ENCODE assay signal across 24 mouse cellular contexts in the genomic region with DNA sequence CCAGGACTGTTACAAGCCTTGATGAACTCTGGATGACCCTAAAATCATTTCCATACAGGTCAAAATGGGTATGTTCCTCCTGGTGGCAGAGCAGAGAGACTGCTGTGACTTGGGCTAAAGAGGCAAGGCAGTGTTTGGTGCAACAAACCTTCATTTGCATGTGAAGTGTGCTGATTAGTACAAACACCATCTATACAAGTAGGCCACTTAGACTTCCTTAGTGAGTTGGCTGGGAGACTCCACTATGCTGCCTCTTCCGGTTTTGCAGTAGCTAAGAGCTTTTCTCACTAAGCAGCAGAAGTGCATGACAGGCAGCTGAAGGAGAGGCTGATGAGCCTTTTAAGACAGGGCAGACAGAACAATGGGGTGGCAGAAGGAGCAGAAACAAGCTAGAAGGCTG.
DNase-seq lines count a peak whose midpoint lies in the region; ATAC-seq and TF ChIP-seq lines count a peak whose summit lies in the region.
"Had no signal": no experiment of that assay in that cellular context is flagged by ENCODE, and none has a peak within 500 bp of the region (broad histone marks: within the 10 kb centered on the region; RNA-seq: fewer than 3 reads in every experiment).

No protein-coding gene starts in this region.

- peaks cover 0 to 8% of the 10 kb centered on the region in 2 experiments; a peak in 1 of 4 replicates for H3K4me1 ChIP-seq in ES-E14 (ENCODE audit: control insufficient read depth in 2 of 2, insufficient read depth in 2 of 2, low read length in 2 of 2, poor library complexity in 1 of 2)
- peaks cover 15% of the 10 kb centered on the region; the same call in 1 of the 2 replicates for H3K4me1 ChIP-seq in forebrain, postnatal 0 days (ENCODE audit: insufficient read depth)
- H3K4me1 ChIP-seq: heart, embryonic 15.5 days; liver, embryonic 13.5 days had no signal

- DNase-seq in left cerebral cortex, adult 2 months (ENCODE audit: extremely low spot score in 1 of 2, low spot score in 2 of 2), result no peak
- no peak for DNase-seq in left cerebral cortex, adult 8-10 months (ENCODE audit: low spot score in 2 of 2)
- peak; percentile 43 for DNase-seq in ES-E14 (ENCODE audit: low read depth, low spot score)
- DNase-seq in brain, adult 2 months (ENCODE audit: low read depth, low spot score), result peak; percentile 16
- DNase-seq in forebrain, postnatal 0 days, result no peak
- DNase-seq in kidney, postnatal 36 days, result no peak
- no peak for DNase-seq in heart, adult 9 months (ENCODE audit: low spot score in 2 of 2)
- DNase-seq: adrenal gland, postnatal 10 days; cerebellum, adult 8-10 months; cerebellum, postnatal 36 days; heart, postnatal 36 days; kidney, adult 9 months; kidney, postnatal 14 days; liver, embryonic 13.5 days; thymus, postnatal 36 days had no signal

- peak; percentile 70 for ATAC-seq in forebrain, postnatal 0 days
- ATAC-seq: midbrain, embryonic 16.5 days had no signal

- H3K27ac ChIP-seq in left cerebral cortex, adult 2 months, result peak overlapping the region; percentile 47; the same call in 1 of the 2 replicates
- no peak overlapping the region for H3K27ac ChIP-seq in ES-E14 (ENCODE audit: insufficient read depth, low read depth, low read length, poor library complexity, severe bottlenecking)
- H3K27ac ChIP-seq in forebrain, postnatal 0 days (ENCODE audit: low read depth, low read length), result 0 out of 2 replicates have a peak overlapping the region, but pooled peaks have one; percentile 70
- H3K27ac ChIP-seq: embryonic facial prominence, embryonic 10.5 days; heart, embryonic 15.5 days; hindbrain, embryonic 15.5 days; liver, embryonic 13.5 days; macrophage; midbrain, embryonic 10.5 days; neural tube, embryonic 13.5 days had no signal

- in situ Hi-C loops in ES-E14 (cut with MboI; ENCODE audit: low sequenced_read_pairs in 2 of 2, unreplicated experiment in 2 of 2), result no loop called here

- no peak overlapping the region for H3K4me3 ChIP-seq in left cerebral cortex, adult 2 months
- no peak overlapping the region for H3K4me3 ChIP-seq in ES-E14 (ENCODE audit: insufficient read depth in 1 of 2, low read depth in 1 of 2, low read length in 2 of 2, poor library complexity in 1 of 2, severe bottlenecking in 1 of 2)
- H3K4me3 ChIP-seq in forebrain, postnatal 0 days (ENCODE audit: low read depth, low read length), result no peak overlapping the region
- H3K4me3 ChIP-seq: embryonic facial prominence, embryonic 10.5 days; heart, embryonic 15.5 days; hindbrain, embryonic 15.5 days; liver, embryonic 13.5 days; midbrain, embryonic 10.5 days; myocyte; neural tube, embryonic 13.5 days had no signal

- WGBS in forebrain, postnatal 0 days, result 32% methylated on average over 1 of the region's 1 CpGs

- no peak; the same call in 1 of the 2 replicates for TF ChIP-seq CTCF in left cerebral cortex, adult 2 months (IDR thresholded peaks at IDR 0.05)
- no peak for TF ChIP-seq CTCF in forebrain, postnatal 0 days (IDR thresholded peaks at IDR 0.05; ENCODE audit: low read depth)

- intact Hi-C loops in left cerebral cortex, adult 2 months (cut with DNase I), result loop anchor here (5.0 kb wide), 1 partner anchor 70 kb away; no protein-coding TSS in a partner anchor

- H3K9ac ChIP-seq in ES-E14 (ENCODE audit: insufficient read depth, low read depth, low read length, poor library complexity, severe bottlenecking), result no peak overlapping the region
- no peak overlapping the region for H3K9ac ChIP-seq in forebrain, postnatal 0 days
- H3K9ac ChIP-seq: heart, embryonic 15.5 days; hindbrain, embryonic 15.5 days; liver, embryonic 13.5 days; lung, embryonic 14.5 days; neural tube, embryonic 13.5 days had no signal

- H3K36me3 ChIP-seq in ES-E14 (ENCODE audit: control insufficient read depth, insufficient read depth, low read length, poor library complexity, severe bottlenecking), result no peaks in the 10 kb centered on the region
- H3K36me3 ChIP-seq in forebrain, postnatal 0 days (ENCODE audit: insufficient read depth), result no peaks in the 10 kb centered on the region
- H3K36me3 ChIP-seq: embryonic facial prominence, embryonic 10.5 days; heart, embryonic 15.5 days; hindbrain, embryonic 15.5 days; liver, embryonic 13.5 days; midbrain, embryonic 10.5 days; neural tube, embryonic 13.5 days had no signal

- no peak overlapping the region for H3K4me2 ChIP-seq in forebrain, postnatal 0 days (ENCODE audit: low read depth)
- H3K4me2 ChIP-seq: heart, embryonic 15.5 days; hindbrain, embryonic 15.5 days; liver, embryonic 13.5 days; lung, embryonic 14.5 days; neural tube, embryonic 13.5 days had no signal

- no peaks in the 10 kb centered on the region for H3K27me3 ChIP-seq in forebrain, postnatal 0 days (ENCODE audit: insufficient read depth, low read length)
- H3K27me3 ChIP-seq: heart, embryonic 15.5 days; hindbrain, embryonic 15.5 days; liver, embryonic 13.5 days; neural tube, embryonic 13.5 days had no signal

- no peaks in the 10 kb centered on the region for H3K9me3 ChIP-seq in ES-E14 (ENCODE audit: control insufficient read depth, insufficient read depth, low read depth, low read length)
- H3K9me3 ChIP-seq in forebrain, postnatal 0 days (ENCODE audit: low read length), result no peaks in the 10 kb centered on the region
- H3K9me3 ChIP-seq: embryonic facial prominence, embryonic 10.5 days; heart, embryonic 15.5 days; hindbrain, embryonic 15.5 days; liver, embryonic 13.5 days; midbrain, embryonic 10.5 days; neural tube, embryonic 13.5 days had no signal

TF ChIP-seq in ES-E14, 5 proteins besides CTCF, POLR2A, EP300 and RAD21:
- TF ChIP-seq ZC3H11A (IDR thresholded peaks at IDR 0.05; ENCODE audit: borderline replicate concordance, low read depth, low read length) (no peak), MAFK (IDR thresholded peaks at IDR 0.05; ENCODE audit: insufficient read depth, low read depth, low read length) (no peak), CHD2 (IDR thresholded peaks at IDR 0.05; ENCODE audit: low read depth, low read length) (no peak), HCFC1 (IDR thresholded peaks at IDR 0.05; ENCODE audit: borderline replicate concordance, insufficient read depth, low read length) (no peak), ZNF384 (IDR thresholded peaks at IDR 0.05; ENCODE audit: low read depth, low read length) (no peak)

Comparison
In these comparisons a context has a peak if more than half of its experiments do, and no peak if none do; other contexts are left out.
1. DNase-seq: peak in ES-E14 (single experiment) and brain, adult 2 months (single experiment); none in left cerebral cortex, adult 2 months (0 of 2), left cerebral cortex, adult 8-10 months (0 of 2), forebrain, postnatal 0 days (single experiment), kidney, postnatal 36 days (0 of 2) and heart, adult 9 months (0 of 2).